Mouse (Mus musculus): ENCODE data around the gene Mtmr12.

GRCm38 (mm10) chr15:12225062-12225461 is 20.2 kb downstream of the Mtmr12 start:
- TF ChIP-seq CTCF (IDR thresholded peaks at IDR 0.05; ENCODE audit: low read depth, low read length) (no peak), EP300 (IDR thresholded peaks at IDR 0.05; ENCODE audit: insufficient read depth, low read depth, low read length) (no peak)
